Mouse (Mus musculus): ENCODE results near the gene Apol9b. TPM values are rescaled to one million over a fixed set of nuclear protein-coding genes. Genes with fewer than 3 reads are reported as not detected.

The Apol9b gene
- polyA plus RNA-seq, 1 experiment: 2.1 TPM

GRCm38 (mm10) chr15:77744632-77745031, 15.8 kb downstream of the Apol9b start:
- TF ChIP-seq POLR2A (IDR thresholded peaks at IDR 0.05; ENCODE audit: low read depth, low read length) (no peak), CTCF (conservative IDR thresholded peaks at IDR 0.05; ENCODE audit: insufficient read depth, insufficient read length, low read depth, low read length) (no peak)
- Histone ChIP-seq H3K27ac (ENCODE audit: insufficient read depth, low read depth, low read length) (no peak overlapping the region), H3K36me3 (ENCODE audit: control insufficient read depth, insufficient read depth, low read length) (no peaks in the 10 kb centered on the region), H3K4me1 (ENCODE audit: control insufficient read depth, insufficient read depth, low read length) (no peaks in the 10 kb centered on the region), H3K4me3 (ENCODE audit: insufficient read depth, low read depth, low read length) (no peak overlapping the region), H3K27me3 (replicated peaks; ENCODE audit: control insufficient read depth, insufficient read depth, low read length) (no peaks in the 10 kb centered on the region)
- DNase-seq: no peak
- WGBS: 29% methylated on average over 5 of the region's 5 CpGs

GRCm38 (mm10) chr15:77745081-77745480, 16.2 kb downstream of the Apol9b start:
- Histone ChIP-seq H3K4me3 (ENCODE audit: insufficient read depth, low read depth, low read length) (no peak overlapping the region), H3K4me1 (ENCODE audit: control insufficient read depth, insufficient read depth, low read length) (no peaks in the 10 kb centered on the region), H3K27ac (ENCODE audit: insufficient read depth, low read depth, low read length) (no peak overlapping the region), H3K27me3 (replicated peaks; ENCODE audit: control insufficient read depth, insufficient read depth, low read length) (no peaks in the 10 kb centered on the region), H3K36me3 (ENCODE audit: control insufficient read depth, insufficient read depth, low read length) (no peaks in the 10 kb centered on the region)
- DNase-seq: no peak
- no peak for TF ChIP-seq CTCF (conservative IDR thresholded peaks at IDR 0.05; ENCODE audit: insufficient read depth, insufficient read length, low read depth, low read length)
- TF ChIP-seq POLR2A (IDR thresholded peaks at IDR 0.05; ENCODE audit: low read depth, low read length): no peak

GRCm38 (mm10) chr15:77746326-77746725, 17.5 kb downstream of the Apol9b start:
- no peak overlapping the region for H3K27ac ChIP-seq (ENCODE audit: insufficient read depth, low read depth, low read length)
- TF ChIP-seq CTCF (conservative IDR thresholded peaks at IDR 0.05; ENCODE audit: insufficient read depth, insufficient read length, low read depth, low read length) (no peak), POLR2A (IDR thresholded peaks at IDR 0.05; ENCODE audit: low read depth, low read length) (no peak)
- no peaks in the 10 kb centered on the region for H3K27me3 ChIP-seq (replicated peaks; ENCODE audit: control insufficient read depth, insufficient read depth, low read length)

GRCm38 (mm10) chr15:77748414-77748813, 19.6 kb downstream of the Apol9b start:
- DNase-seq: no peak
- no peaks in the 10 kb centered on the region for H3K27me3 ChIP-seq (replicated peaks; ENCODE audit: control insufficient read depth, insufficient read depth, low read length)
- no peak overlapping the region for H3K4me3 ChIP-seq (ENCODE audit: insufficient read depth, low read depth, low read length)
- H3K27ac ChIP-seq (ENCODE audit: insufficient read depth, low read depth, low read length): no peak overlapping the region
- no peaks in the 10 kb centered on the region for H3K36me3 ChIP-seq (ENCODE audit: control insufficient read depth, insufficient read depth, low read length)
- no peaks in the 10 kb centered on the region for H3K4me1 ChIP-seq (ENCODE audit: control insufficient read depth, insufficient read depth, low read length)
- WGBS: 86% methylated on average over 3 of the region's 3 CpGs
- no peak for TF ChIP-seq CTCF (conservative IDR thresholded peaks at IDR 0.05; ENCODE audit: insufficient read depth, insufficient read length, low read depth, low read length)
- no peak for TF ChIP-seq POLR2A (IDR thresholded peaks at IDR 0.05; ENCODE audit: low read depth, low read length)

More at GRCm38 (mm10) chr15:77746326-77746725, 17.5 kb downstream of the Apol9b start:
- no peak for DNase-seq
- Histone ChIP-seq H3K4me1 (ENCODE audit: control insufficient read depth, insufficient read depth, low read length) (no peaks in the 10 kb centered on the region), H3K4me3 (ENCODE audit: insufficient read depth, low read depth, low read length) (no peak overlapping the region), H3K36me3 (ENCODE audit: control insufficient read depth, insufficient read depth, low read length) (no peaks in the 10 kb centered on the region)
- WGBS: 96% methylated on average over 1 of the region's 1 CpGs

- no peaks in the 10 kb centered on the region for H3K4me1 ChIP-seq (ENCODE audit: control insufficient read depth, insufficient read depth, low read length)
- 87% methylated on average over 10 of the region's 10 CpGs for WGBS
Measured at GRCm38 (mm10) chr15:77749717-77750116, 20.9 kb downstream of the Apol9b start.

GRCm38 (mm10) chr15:77750461-77750860, 21.6 kb downstream of the Apol9b start:
- DNase-seq: peak; percentile 60
- TF ChIP-seq CTCF (conservative IDR thresholded peaks at IDR 0.05; ENCODE audit: insufficient read depth, insufficient read length, low read depth, low read length) (peak; percentile 91), POLR2A (IDR thresholded peaks at IDR 0.05; ENCODE audit: low read depth, low read length) (no peak)
- no peak overlapping the region for H3K4me3 ChIP-seq (ENCODE audit: insufficient read depth, low read depth, low read length)
- H3K27ac ChIP-seq (ENCODE audit: insufficient read depth, low read depth, low read length): no peak overlapping the region
- no peaks in the 10 kb centered on the region for H3K36me3 ChIP-seq (ENCODE audit: control insufficient read depth, insufficient read depth, low read length)
- H3K4me1 ChIP-seq (ENCODE audit: control insufficient read depth, insufficient read depth, low read length): no peaks in the 10 kb centered on the region
- H3K27me3 ChIP-seq (replicated peaks; ENCODE audit: control insufficient read depth, insufficient read depth, low read length): no peaks in the 10 kb centered on the region
- 28% methylated on average over 1 of the region's 1 CpGs for WGBS

More at GRCm38 (mm10) chr15:77749717-77750116, 20.9 kb downstream of the Apol9b start:
- Histone ChIP-seq H3K27ac (ENCODE audit: insufficient read depth, low read depth, low read length) (no peak overlapping the region), H3K4me3 (ENCODE audit: insufficient read depth, low read depth, low read length) (no peak overlapping the region), H3K36me3 (ENCODE audit: control insufficient read depth, insufficient read depth, low read length) (no peaks in the 10 kb centered on the region), H3K27me3 (replicated peaks; ENCODE audit: control insufficient read depth, insufficient read depth, low read length) (no peaks in the 10 kb centered on the region)
- no peak for DNase-seq
- TF ChIP-seq CTCF (conservative IDR thresholded peaks at IDR 0.05; ENCODE audit: insufficient read depth, insufficient read length, low read depth, low read length) (no peak), POLR2A (IDR thresholded peaks at IDR 0.05; ENCODE audit: low read depth, low read length) (no peak)

GRCm38 (mm10) chr15:77752443-77752842, 23.6 kb downstream of the Apol9b start:
- no peaks in the 10 kb centered on the region for H3K36me3 ChIP-seq (ENCODE audit: control insufficient read depth, insufficient read depth, low read length)
- WGBS: 36% methylated on average over 11 of the region's 11 CpGs
- H3K27me3 ChIP-seq (replicated peaks; ENCODE audit: control insufficient read depth, insufficient read depth, low read length): no peaks in the 10 kb centered on the region
- no peak for TF ChIP-seq CTCF (conservative IDR thresholded peaks at IDR 0.05; ENCODE audit: insufficient read depth, insufficient read length, low read depth, low read length)
- no peak for TF ChIP-seq POLR2A (IDR thresholded peaks at IDR 0.05; ENCODE audit: low read depth, low read length)
- H3K4me1 ChIP-seq (ENCODE audit: control insufficient read depth, insufficient read depth, low read length): no peaks in the 10 kb centered on the region
- DNase-seq: no peak
- H3K27ac ChIP-seq (ENCODE audit: insufficient read depth, low read depth, low read length): no peak overlapping the region
- H3K4me3 ChIP-seq (ENCODE audit: insufficient read depth, low read depth, low read length): no peak overlapping the region
